Mouse (Mus musculus): ENCODE data around the gene Sel1l2. TPM values are rescaled to one million over a fixed set of nuclear protein-coding genes. Genes with fewer than 3 reads are reported as not detected.

Sel1l2 gene
- total and polyA plus RNA-seq, 3 experiments: not detected

DNA sequence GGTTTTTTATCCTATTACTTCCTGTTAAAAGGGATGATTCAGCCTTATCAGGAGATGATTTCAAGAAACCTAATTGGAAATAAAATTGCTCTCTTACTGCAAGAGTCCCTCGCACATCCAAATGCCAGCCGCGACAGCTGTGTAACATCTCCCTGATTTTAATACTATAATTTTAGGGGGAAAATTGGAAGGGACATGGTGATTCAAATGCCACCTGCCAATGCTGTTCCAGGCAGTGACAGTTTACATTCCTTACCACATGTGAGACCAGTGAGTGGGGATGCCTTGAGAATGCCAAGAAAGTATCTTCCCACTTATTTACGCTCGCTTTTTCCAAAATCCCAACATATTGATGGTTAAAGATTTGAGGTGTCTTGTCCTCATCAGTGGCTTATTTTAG, 146.4 kb downstream of the Sel1l2 start:
- in situ Hi-C loops (cut with MboI; ENCODE audit: low pct_ligation_motif_present, low pct_unique_long_range_greater_than_20kb, low sequenced_read_pairs) (no loop called here), dilution Hi-C loops (cut with MboI; ENCODE audit: extremely low pct_ligation_motif_present, extremely low pct_unique_long_range_greater_than_20kb, low sequenced_read_pairs) (no loop called here)
- Histone ChIP-seq H3K9me3 (replicated peaks; ENCODE audit: low read length) (no peaks in the 10 kb centered on the region), H3K36me3 (replicated peaks in 1 of 2; ENCODE audit: control insufficient read depth in 1 of 2, insufficient read depth in 1 of 2, low read length in 1 of 2) (no peaks in the 10 kb centered on the region), H3K4me2 (ENCODE audit: insufficient read depth, low read depth, poor library complexity, severe bottlenecking) (no peak overlapping the region), H3K4me1 (ENCODE audit: control insufficient read depth in 1 of 2, insufficient read depth in 2 of 2) (no peaks in the 10 kb centered on the region), H3K27me3 (replicated peaks) (no peaks in the 10 kb centered on the region), H3K9ac (ENCODE audit: insufficient read depth, low read depth) (no peak overlapping the region), H3K27ac (ENCODE audit: insufficient read depth, low read depth) (no peak overlapping the region), H3K4me3 (replicated peaks in 1 of 3; ENCODE audit: low read depth in 2 of 3, low read length in 2 of 3, poor library complexity in 1 of 3) (no peak overlapping the region), H3K79me2 (replicated peaks; ENCODE audit: control insufficient read depth, extremely low read depth, insufficient read depth, poor library complexity, severe bottlenecking) (no peaks in the 10 kb centered on the region)
- TF ChIP-seq GABPA (IDR thresholded peaks at IDR 0.05; ENCODE audit: insufficient replicate concordance, low read depth, low read length) (no peak), CHD2 (IDR thresholded peaks at IDR 0.05; ENCODE audit: low read length) (no peak), JUND (conservative IDR thresholded peaks at IDR 0.05; ENCODE audit: low read depth, low read length) (no peak), CTCF (conservative IDR thresholded peaks at IDR 0.05 in 1 of 2, IDR thresholded peaks at IDR 0.05 in 1 of 2; ENCODE audit: low read depth in 2 of 2, low read length in 2 of 2) (no peak), HCFC1 (IDR thresholded peaks at IDR 0.05; ENCODE audit: low read depth, low read length) (no peak), SMC3 (IDR thresholded peaks at IDR 0.05; ENCODE audit: low read depth, low read length) (no peak), RCOR1 (conservative IDR thresholded peaks at IDR 0.05; ENCODE audit: low read depth, low read length) (no peak), ELF1 (IDR thresholded peaks at IDR 0.05; ENCODE audit: low read depth, low read length) (no peak), MEF2A (IDR thresholded peaks at IDR 0.05; ENCODE audit: borderline replicate concordance, low read depth, low read length) (no peak), UBTF (IDR thresholded peaks at IDR 0.05; ENCODE audit: low read depth, low read length) (no peak), CHD1 (IDR thresholded peaks at IDR 0.05; ENCODE audit: low read depth, low read length) (no peak)
- DNase-seq (ENCODE audit: extremely low read depth): no peak

DNA sequence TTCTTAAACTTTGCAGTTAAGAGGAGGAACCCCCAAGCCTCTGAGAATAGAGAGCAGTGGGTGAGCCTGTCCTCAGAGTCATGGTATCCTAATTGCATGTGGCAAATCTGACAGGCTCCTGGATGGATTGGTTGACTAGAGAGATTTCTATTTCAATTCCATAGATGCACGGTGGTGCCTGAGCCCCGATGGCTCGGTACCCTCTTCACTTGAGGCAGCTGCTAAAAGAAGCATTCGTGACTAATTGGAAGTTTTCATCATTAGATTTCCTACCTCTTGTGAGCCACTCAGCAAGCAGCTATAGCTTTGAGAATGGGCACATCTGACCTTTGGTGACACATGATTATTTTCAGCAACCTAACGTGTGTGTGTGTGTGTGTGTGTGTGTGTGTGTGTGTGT, 147.1 kb downstream of the Sel1l2 start:
- dilution Hi-C loops (cut with MboI; ENCODE audit: extremely low pct_ligation_motif_present, extremely low pct_unique_long_range_greater_than_20kb, low sequenced_read_pairs): no loop called here

More for the DNA sequence above, 147.1 kb downstream of the Sel1l2 start:
- Histone ChIP-seq H3K36me3 (replicated peaks in 1 of 2; ENCODE audit: control insufficient read depth in 1 of 2, insufficient read depth in 1 of 2, low read length in 1 of 2) (no peaks in the 10 kb centered on the region), H3K27me3 (replicated peaks) (no peaks in the 10 kb centered on the region), H3K9me3 (replicated peaks; ENCODE audit: low read length) (no peaks in the 10 kb centered on the region), H3K9ac (ENCODE audit: insufficient read depth, low read depth) (no peak overlapping the region), H3K4me1 (ENCODE audit: control insufficient read depth in 1 of 2, insufficient read depth in 2 of 2) (no peaks in the 10 kb centered on the region), H3K4me2 (ENCODE audit: insufficient read depth, low read depth, poor library complexity, severe bottlenecking) (no peak overlapping the region; the same call in 1 of the 2 replicates), H3K79me2 (replicated peaks; ENCODE audit: control insufficient read depth, extremely low read depth, insufficient read depth, poor library complexity, severe bottlenecking) (no peaks in the 10 kb centered on the region), H3K4me3 (replicated peaks in 1 of 3; ENCODE audit: low read depth in 2 of 3, low read length in 2 of 3, poor library complexity in 1 of 3) (no peak overlapping the region), H3K27ac (ENCODE audit: insufficient read depth, low read depth) (no peak overlapping the region)
- DNase-seq (ENCODE audit: extremely low read depth): no peak
- TF ChIP-seq GABPA (IDR thresholded peaks at IDR 0.05; ENCODE audit: insufficient replicate concordance, low read depth, low read length): no peak
- no peak for TF ChIP-seq TCF12 (IDR thresholded peaks at IDR 0.05; ENCODE audit: low read depth, low read length)
- no peak for TF ChIP-seq USF2 (conservative IDR thresholded peaks at IDR 0.05; ENCODE audit: low read depth, low read length)
- TF ChIP-seq CTCF (conservative IDR thresholded peaks at IDR 0.05 in 1 of 2, IDR thresholded peaks at IDR 0.05 in 1 of 2; ENCODE audit: low read depth in 2 of 2, low read length in 2 of 2): no peak
- TF ChIP-seq PAX5 (IDR thresholded peaks at IDR 0.05; ENCODE audit: low read length): no peak
- no peak for TF ChIP-seq EP300 (IDR thresholded peaks at IDR 0.05; ENCODE audit: low read length)
- no peak for TF ChIP-seq MEF2A (IDR thresholded peaks at IDR 0.05; ENCODE audit: borderline replicate concordance, low read depth, low read length)
- no peak for TF ChIP-seq CHD1 (IDR thresholded peaks at IDR 0.05; ENCODE audit: low read depth, low read length)
- TF ChIP-seq POLR2A (IDR thresholded peaks at IDR 0.05; ENCODE audit: low read depth, low read length): no peak
- no peak for TF ChIP-seq CHD2 (IDR thresholded peaks at IDR 0.05; ENCODE audit: low read length)
- no peak for TF ChIP-seq SMC3 (IDR thresholded peaks at IDR 0.05; ENCODE audit: low read depth, low read length)
- no peak for TF ChIP-seq MYC (IDR thresholded peaks at IDR 0.05; ENCODE audit: low read depth, low read length)
- no peak for TF ChIP-seq ZNF384 (IDR thresholded peaks at IDR 0.05; ENCODE audit: low read depth, low read length)
- in situ Hi-C loops (cut with MboI; ENCODE audit: low pct_ligation_motif_present, low pct_unique_long_range_greater_than_20kb, low sequenced_read_pairs): no loop called here

Measured in CH12.LX (cell line).